Mouse (Mus musculus) frontal cortex, adult 2 months (tissue): Measurements from ENCODE around the gene Camkk2. TPM values are rescaled to one million over a fixed set of nuclear protein-coding genes. Genes with fewer than 3 reads are reported as not detected.

Source experiments
- DNase-seq, 2 experiments: peaks; one replicate each; pipeline ENCODE4 v3.0.0; 2022; ENCODE audit warnings: low spot score in 1 of 2; ENCODE audit errors: extremely low spot score in 1 of 2
- polyA plus RNA-seq: library from polyadenylated mRNA; depleted of rRNA; stranded (reverse); fragments of >200 nt; gene quantifications from 2 replicates; pipeline ENCODE4 v1.2.3, GENCODE M21; 2012

Camkk2 gene
- polyA plus RNA-seq, 1 experiment, result 193 TPM

DNA sequence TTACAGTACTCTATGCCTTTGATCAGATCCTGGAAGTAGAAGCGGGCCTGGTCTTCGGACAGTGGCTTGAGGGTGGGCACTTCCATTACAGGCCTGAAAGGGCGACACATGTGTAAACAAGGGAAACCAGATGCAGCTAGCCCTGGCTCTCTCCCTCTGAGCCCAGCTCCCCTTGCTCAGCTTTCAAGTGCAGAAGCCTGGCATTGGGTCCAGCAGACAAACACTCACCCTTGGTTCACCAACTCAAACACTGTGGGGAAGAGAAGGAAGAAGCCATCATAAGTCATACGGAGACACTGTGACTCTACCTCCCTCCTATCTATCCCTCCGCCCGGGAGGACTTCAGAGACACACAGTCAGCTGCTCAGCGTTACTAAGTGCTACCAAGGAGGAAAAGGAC lies 31.3 kb downstream of the Camkk2 start:
- no peak for DNase-seq

DNA sequence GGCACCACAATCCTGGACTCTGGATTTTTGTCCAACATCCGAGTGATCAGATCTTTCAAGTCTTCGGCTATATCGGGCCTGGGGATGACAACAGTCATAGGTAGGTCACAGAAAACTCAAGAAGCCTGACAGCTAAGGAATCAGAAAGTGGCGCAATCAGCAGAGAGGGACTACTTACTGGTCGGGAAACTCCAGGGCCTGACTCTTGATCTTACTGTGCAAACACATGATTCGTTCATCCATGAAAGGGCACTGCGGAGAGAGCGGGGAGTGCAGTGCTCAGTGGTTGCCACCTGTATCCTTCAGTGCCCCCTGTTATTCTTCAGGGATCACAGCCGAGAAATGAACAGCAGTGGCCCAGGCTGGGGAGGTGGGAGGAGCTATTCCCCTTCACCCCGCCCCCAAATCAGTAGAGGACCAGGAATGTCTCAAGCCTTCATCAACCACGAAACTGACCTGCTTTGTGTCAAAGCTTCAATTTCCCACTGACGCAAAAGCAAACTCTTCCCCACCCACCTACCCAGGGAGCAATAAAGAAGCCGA lies 35.3 kb downstream of the Camkk2 start:
- DNase-seq, result no peak

DNA sequence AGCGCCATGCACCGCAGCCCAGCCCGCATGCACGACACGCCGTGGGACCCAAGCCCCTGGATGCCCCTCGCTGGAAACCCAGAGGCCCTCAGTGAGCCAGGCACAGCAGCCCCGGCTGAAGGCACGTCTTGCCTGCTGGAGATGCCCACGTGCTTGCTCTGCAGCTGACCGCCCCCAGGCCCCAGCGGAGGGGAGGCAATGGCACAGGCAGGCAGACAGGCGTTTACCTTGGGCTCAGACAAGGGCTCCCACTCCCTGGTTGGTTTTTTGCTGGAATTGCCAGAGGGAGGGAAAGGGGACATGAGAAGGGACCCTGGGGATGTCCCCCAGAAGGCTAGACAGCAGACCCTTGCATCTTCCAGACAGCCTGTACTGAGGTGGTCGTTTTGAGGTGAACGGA lies 42.4 kb downstream of the Camkk2 start:
- no peak for DNase-seq

DNA sequence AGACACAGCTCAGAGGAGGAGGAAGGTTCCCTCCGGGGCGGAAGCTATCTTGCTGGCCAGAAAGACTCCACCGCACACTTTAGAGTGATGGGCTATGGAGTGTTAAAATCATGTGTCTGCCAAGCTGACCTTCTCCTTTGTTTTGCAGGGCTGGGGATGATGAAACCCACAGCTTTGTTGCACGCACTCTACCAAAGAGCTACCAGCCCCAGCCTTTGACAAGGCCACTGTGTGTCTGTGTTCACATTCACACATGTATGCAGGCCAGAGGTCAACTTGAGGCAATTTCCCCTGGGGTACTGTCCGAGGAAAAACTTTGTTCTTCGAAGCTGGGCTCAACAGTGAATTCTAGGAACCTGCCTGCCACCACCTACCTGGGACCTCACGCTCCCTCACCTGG lies 43.4 kb downstream of the Camkk2 start:
- DNase-seq, result no peak

DNA sequence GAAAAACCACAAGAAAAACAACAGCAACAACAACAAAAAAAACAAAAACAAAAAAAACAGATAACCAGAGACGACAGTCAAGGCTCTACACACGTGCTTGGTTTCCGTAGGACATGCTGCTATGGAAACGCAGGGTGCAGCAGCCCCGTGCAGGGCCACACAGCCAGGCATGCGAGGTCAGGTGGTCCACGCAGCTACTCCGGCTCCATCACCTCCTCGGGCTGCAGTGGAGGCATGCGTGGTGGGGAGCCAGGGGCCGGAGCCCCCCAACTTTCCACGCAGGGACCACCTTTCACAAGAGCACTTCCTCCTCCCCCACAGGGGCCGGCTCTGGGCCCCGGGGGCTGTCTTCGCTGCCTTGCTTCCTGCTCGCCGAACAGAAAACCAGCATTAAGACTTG lies 45.3 kb downstream of the Camkk2 start:
- no peak for DNase-seq

DNA sequence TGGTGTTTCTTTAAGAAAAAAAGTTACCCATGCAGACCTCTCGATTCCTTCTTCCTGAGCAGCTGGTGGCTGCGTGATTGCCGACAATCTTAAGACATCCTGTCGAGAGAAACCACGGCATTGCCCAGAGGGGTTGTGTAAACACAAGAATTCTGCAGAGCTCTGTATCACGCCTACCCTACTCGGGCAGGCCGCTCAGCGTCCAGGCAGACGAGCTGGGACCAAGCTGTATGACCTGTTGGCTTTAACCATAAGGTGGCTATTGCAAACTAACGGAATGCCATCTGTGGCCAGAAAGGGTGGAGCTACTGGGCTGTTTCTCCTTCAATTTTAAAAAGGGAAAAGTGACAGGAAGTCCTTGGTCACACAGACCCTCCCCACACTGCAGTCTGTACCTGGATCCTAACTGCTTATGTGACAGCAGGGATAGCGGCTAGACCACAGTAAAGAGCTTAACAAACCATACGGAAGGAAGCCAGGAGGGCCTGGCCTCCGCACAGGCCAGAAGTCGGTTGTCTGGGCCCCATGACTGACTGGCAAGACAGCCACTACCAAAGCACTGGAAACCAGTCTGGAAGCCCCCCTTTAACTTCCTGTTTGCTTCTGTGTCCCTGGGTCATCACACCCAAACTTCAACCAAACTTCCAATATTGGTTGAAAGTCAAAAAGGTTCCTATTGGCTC lies 47.1 kb downstream of the Camkk2 start:
- no peak for DNase-seq

DNA sequence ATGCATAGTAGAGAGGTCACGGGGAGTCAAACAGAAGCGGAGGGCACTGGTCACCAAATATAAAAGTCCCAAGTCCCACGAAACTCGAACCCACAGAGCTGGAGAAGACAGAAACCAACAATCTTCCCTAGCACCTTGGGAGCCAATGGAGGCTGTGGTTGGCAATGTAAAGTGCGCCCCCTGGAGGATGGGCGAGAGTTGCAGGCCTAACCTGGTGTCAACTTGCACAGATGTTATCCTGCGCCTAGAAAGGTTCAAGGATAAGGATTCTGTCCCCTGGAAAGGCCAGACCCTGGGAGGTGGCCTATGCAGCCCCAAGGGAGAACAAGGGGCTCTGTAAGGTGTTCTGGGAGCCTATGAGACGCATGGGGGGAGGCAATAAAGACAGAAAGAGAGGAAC lies 47.9 kb downstream of the Camkk2 start:
- peak in 1 of 2 experiments; percentile 78 for DNase-seq

DNA sequence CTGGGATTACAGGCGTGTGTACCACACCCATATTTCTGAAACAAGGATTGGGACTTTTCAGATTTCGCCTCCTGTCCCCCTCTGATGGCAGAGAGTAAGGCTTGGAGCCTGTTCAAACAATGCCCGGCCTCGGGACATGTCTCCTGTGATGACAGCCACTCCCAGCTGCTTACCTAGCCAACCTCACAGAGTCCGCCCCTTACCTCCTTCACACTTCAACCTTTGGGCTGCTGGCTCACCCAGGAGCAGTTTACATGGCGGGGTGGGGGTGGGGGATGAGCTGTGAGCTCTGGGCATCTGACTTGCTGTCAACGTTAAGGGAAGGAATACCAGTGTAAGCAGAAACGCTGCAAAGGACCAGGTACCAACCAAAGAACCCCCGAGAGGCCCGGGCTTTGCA lies 48.4 kb downstream of the Camkk2 start:
- DNase-seq, result no peak

DNA sequence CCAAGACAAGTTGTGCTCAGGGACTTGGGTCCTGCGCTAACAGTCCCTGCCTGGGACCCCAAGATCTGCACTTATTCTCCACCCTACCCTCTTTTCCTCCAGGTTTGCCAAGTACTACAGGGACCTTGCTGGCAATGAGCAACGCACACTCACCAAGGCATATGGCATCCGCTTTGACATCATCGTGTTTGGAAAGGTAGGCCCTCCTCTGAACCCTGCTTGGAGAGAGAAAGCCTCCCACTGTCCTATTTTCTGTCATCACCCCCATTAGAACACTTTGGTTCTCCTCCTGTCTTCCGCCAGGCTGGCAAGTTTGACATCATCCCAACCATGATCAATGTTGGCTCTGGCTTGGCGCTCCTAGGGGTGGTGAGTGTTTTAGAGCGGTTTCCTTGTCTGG lies 52.1 kb downstream of the Camkk2 start:
- no peak for DNase-seq

DNA sequence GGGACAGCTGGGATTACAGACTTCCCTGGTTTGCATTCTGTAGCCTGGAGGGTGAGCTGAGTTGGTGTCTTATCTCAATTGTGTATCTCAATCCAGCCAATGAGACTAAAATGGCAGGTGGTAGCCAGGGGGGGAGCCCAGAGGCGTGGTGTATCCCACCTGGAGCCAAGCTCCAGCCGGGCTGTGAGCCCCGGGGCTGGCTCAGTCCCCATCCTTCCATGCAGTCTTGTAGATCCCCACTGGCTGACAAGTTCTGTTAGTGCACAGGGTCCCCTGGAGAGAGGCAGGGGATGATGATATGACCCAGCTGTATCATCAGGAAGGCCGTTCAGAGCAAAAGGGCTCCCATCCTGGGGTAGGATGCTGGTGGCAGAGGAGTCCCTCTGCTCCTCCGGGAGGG lies 52.6 kb downstream of the Camkk2 start:
- DNase-seq, result no peak

DNA sequence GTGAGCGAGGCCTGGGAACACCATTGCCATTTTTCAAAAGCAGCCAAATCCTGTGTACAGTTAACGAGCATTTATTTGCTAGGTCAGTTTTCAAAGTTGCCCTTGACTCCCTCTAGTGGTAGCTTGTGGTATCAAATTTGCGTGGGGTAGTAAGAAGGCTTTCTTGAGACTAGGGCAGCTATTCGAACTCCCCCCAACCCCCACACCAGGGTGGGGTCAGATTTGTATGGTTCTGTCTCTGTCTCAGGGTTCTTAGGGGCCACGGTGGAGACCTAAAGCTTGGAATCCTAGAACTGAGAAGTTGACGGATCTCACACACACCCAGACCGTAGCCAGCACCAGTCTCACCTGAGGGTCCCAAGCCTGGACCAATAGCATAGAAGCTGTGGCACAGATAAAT lies 53.1 kb downstream of the Camkk2 start:
- peak; percentile 52 to 93 for DNase-seq

DNA sequence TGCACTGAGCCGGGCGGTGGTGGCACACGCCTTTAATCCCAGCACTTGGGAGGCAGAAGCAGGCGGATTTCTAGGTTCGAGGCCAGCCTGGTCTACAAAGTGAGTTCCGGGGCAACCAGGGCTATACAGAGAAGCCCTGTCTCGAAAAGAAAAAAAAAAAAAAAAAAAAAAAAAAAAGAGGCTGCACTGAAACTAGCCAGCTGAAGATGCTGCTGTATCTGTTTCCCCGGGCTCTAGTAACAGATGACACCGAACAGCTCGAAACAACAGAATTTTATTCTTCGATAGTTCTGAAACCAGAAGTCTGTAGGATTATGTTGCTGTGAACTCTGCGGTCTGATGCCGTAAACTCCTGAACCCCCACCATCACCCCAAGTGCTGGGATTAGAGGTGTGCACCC lies 53.8 kb downstream of the Camkk2 start:
- no peak for DNase-seq

DNA sequence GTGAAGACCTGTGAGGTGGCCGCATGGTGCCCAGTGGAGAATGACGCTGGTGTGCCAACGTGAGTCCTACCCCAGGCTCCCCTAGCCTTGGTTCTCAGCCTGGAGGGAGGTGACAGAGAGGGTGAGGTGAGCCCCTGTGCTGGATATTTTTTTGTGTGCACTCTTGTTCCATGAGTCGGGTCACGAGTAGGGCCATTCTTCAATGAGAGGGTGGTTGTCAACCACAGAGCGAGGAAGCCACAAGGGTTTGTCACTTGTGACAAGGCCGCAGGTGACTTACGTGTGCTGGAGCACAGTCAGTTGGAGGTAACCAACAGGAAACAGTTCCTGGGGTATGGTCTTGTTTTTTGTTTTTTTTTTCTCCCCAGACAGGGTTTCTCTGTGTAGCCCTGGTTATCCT lies 60.0 kb downstream of the Camkk2 start:
- no peak for DNase-seq

DNA sequence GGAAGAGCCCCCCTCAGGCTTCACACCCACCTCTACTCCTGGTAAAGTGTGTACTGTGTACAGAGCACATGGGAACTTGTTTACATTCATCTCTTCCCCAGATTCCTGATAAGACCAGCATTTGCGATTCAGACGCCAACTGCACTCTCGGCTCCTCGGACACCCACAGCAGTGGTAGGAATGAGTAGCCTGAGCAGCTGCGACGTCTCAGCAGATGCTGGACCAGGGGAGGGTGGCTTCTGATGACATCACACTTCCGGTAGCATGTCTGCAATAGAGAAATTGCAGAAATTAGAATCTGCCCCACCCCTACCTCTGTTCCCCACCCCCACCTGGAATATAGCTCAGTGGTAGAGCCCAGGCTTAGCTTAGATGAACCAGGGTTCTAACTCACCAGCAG lies 60.8 kb downstream of the Camkk2 start:
- no peak for DNase-seq

DNA sequence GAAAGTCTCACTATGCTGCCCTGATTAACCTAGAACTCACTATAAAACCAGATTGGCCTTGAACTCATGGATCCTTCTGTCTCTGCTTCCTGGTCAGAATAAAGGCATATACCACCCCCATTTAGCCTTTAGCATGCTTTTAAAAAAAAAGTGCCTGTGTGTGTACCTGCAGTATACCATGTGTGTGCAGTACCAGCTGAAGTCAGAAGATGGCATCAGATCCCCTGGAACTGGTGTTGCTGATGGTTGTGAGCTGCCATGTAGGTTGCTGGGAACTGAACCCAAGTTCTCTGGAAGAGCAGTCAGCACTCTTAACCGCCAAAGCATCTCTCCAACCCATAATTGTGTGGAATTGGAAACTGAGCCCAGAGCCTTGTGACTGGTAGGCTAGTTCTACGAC lies 62.4 kb downstream of the Camkk2 start:
- DNase-seq, result no peak

DNA sequence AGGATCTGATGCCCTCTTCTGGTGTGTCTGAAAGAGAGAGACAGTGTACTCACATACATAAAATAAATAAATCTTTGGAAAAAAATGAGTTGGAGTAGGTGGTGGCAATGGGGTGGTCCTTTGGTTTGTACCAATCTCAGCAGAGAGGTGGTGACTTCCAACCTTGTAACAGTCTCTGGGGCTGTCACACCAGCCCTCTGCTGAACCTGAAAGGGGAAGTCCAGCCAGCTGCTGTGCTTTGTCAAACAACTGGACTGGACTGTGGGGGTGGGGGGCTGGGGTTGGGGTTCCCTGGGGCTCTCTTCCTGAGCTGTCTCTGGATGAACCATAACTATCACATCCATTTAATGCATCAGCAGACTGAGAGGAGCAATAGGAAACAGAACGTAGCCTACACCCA lies 63.5 kb downstream of the Camkk2 start:
- no peak for DNase-seq

DNA sequence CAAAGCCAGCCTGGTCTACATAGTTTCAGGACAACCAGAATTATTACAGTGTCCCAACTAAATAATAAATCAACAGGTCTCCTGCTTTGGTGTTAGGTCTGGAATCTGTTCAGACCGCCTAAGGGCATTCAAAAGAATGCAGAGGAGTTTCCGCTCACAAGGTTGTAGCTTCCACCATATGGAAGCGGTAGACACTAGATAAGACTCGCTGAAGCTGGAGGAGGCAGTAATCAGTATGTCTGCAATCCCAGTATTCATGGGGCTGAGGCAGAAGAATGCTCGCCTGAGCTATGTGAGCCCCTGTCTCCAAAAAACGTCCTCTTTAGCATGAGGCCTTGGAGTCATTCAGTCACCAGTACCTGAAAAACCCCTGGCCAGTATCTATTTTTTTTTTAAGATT lies 70.4 kb downstream of the Camkk2 start:
- no peak for DNase-seq

DNA sequence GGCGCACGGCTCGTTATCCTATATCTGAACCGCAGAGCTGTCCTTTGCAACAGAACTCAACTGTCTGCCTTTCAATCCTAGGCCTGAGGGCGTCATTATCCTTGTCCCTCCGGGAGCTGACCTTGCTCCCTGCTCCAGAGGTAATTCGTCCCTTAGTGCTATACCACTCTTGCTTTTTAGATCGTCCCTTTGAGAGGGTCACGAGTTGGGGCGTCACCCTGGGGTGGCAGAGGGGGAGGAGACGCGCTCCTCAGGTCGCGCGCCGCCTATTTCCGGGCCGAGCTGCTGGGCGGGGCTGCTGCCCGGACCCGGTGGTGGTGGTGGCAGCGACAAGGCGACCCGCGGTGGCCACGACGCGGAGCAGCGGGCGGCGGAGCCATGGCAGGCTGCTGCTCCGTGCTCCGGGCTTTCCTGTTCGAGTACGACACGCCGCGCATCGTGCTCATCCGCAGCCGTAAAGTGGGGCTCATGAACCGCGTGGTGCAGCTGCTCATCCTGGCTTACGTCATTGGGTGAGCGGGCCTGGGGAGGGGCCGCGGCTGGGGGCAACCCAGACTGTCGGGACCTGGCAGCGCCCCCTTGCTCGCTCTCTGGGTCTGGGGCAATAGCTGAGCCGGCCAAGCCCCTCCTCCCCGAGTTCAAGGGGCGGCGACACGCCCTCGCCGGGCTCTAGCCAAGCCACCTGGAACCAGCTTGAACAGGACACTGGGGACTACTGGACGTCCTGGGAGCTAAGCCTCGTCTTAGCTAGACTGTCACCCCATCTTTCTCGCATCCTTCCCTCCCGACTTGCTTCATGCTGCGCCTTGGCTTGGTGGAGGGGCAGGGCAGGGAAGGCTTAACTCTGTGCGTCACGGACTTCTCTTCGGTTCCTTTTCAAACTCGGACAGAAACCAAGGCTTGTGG lies 71.7 kb downstream of the Camkk2 start, which contains the start of gene P2rx4:
Gene P2rx4, plus strand, starts transcription at position 269 of the 906 bp plus-strand sequence.
- DNase-seq, result peak; percentile 80 to 86

DNA sequence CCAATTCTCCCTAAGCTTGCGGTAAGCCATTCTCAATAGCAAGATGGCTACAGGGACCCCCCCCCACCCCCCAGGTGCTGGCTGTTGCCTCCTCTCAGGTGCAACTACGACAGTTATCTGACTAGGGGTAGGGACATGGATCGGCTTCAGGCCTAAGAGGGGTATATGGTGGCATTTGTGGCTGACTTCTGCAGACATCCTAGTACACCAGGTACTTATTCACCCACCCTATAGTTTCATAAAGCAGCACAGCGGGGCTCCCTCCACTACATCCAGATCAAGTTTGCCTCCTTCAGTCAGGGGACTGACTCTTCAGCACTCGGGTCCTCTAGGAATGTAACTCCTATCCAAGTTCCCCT lies 72.3 kb downstream of the Camkk2 start:
- DNase-seq, result no peak

DNA sequence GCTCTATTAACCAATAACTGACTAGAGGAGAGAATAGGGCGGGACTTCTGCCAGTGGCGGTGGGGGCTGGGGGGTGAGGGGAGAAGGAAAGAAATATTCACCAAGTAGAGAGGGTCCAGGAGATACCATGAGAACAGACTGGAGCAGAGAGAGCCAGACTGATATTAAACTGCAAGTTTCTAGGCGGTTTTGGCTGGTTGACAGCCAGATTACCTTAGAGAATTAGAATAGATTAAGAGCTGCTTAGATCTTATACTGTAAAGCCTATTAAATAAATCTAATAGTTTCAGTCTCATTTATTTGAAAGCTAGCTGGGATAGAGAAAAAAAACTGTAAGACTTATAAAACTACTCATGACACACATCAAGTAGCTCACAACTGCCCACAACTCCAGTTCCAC lies 74.0 kb downstream of the Camkk2 start:
- DNase-seq, result no peak

DNA sequence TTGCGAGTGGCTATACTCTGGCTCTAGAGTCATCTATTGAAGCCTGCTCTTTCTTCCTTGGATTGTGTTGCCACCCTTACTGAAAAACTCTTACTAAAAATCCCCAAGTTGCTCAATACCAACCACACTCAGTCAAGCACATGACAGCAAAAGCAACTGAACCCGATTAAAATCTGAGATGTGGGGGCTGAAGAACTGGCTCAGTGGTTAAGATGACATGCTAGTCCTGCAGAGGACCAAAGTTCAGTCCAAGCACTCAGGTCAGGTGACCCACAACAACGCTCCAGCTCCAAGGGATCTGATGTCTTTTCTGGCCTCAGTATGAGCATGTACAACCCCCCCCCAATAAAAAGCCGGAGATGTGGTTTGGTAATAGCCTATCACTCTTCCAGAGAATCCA lies 74.6 kb downstream of the Camkk2 start:
- DNase-seq, result no peak

DNA sequence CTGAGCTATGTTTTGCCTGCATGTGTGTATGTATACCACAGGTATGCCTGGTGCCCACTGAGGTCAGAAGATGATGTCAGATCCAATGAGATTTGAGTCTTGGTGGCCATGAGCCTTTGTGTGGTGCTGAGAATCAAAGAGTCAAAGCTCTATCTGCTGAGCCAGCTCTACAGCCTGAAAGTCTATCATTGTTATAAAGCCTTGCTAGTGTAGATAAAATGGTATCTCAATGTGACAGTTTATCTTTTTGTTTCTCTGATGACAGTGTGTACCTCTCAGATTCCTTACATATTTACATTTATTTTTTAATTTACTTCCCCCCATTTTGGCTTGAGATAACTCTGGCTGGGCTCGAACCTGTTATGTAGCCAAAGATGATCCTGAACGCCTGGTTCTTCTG lies 75.6 kb downstream of the Camkk2 start:
- DNase-seq, result no peak
